Mouse (Mus musculus) intestine, postnatal 0 days (tissue): ENCODE measurements around the gene Csnk1g2. TPM values are rescaled to one million over a fixed set of nuclear protein-coding genes. Genes with fewer than 3 reads are reported as not detected.

ENCODE experiments used
- ATAC-seq: fragments of 200-750 bp; cut with Nextera tagmentation; 2 replicates; pipeline ENCODE4 v1.8.0; 2017; ENCODE audit warnings: mild to moderate bottlenecking, moderate TSS enrichment, moderate library complexity
- H3K27ac ChIP-seq: fragments of 300-500 bp; sonication (generic); 2 replicates; pipeline ENCODE4 v1.5.1; 2014; ENCODE audit warnings: mild to moderate bottlenecking, low read depth, low read length, moderate library complexity
- H3K27me3 ChIP-seq: fragments of 300-500 bp; sonication (generic); replicated peaks from 2 replicates; pipeline ENCODE4 v1.6.1; 2014; ENCODE audit warnings: low read length, mixed read lengths; ENCODE audit not compliant: control insufficient read depth, insufficient read depth
- H3K36me3 ChIP-seq: fragments of 300-500 bp; sonication (generic); 2 replicates; pipeline ENCODE4 v1.6.1; 2014; ENCODE audit warnings: mild to moderate bottlenecking, moderate library complexity; ENCODE audit not compliant: control insufficient read depth, insufficient read depth
- H3K4me1 ChIP-seq: fragments of 300-500 bp; sonication (generic); replicated peaks from 2 replicates; pipeline ENCODE4 v1.6.1; 2014; ENCODE audit warnings: antibody characterized with exemption, low read length, mixed read lengths; ENCODE audit not compliant: control insufficient read depth, insufficient read depth
- H3K4me2 ChIP-seq: fragments of 300-500 bp; sonication (generic); replicated peaks from 2 replicates; pipeline ENCODE4 v1.6.1; 2014; ENCODE audit warnings: low read depth, mild to moderate bottlenecking, moderate library complexity
- H3K4me3 ChIP-seq: fragments of 300-500 bp; sonication (generic); 2 replicates; pipeline ENCODE4 v1.5.1; 2014; ENCODE audit warnings: low read depth, low read length
- H3K9ac ChIP-seq: fragments of 300-500 bp; sonication (generic); 2 replicates; pipeline ENCODE4 v1.6.1; 2014; ENCODE audit warnings: mild to moderate bottlenecking, low read depth, low read length
- H3K9me3 ChIP-seq: fragments of 300-500 bp; sonication (generic); 2 replicates; pipeline ENCODE4 v1.6.1; 2016; ENCODE audit warnings: mixed run types; ENCODE audit not compliant: control insufficient read depth
- CTCF ChIP-seq: sonication (generic); IDR thresholded peaks from 2 replicates; pipeline ENCODE4 v1.5.1; 2016; ENCODE audit warnings: low read depth, mild to moderate bottlenecking, control low read depth, antibody characterized with exemption, moderate library complexity
- WGBS: fragments of 180-500 bp; shearing (Covaris S2); extraction: QIAGEN DNeasy Blood & Tissue Kit; methylation state at CpG from one replicate; pipeline ENCODE4 v1.1.7; 2014; 5-methylcytosine and 5-hydroxymethylcytosine counted together
- polyA plus RNA-seq: library from polyadenylated mRNA; unstranded; fragments of >200 nt; fragmentation: Nextera tagmentation; extraction: Ambion mirVana; gene quantifications from 2 replicates; pipeline ENCODE4 v1.2.1, GENCODE M21; 2015

Gene Csnk1g2
- polyA plus RNA-seq, 1 experiment from 2014 or later: 97.5 TPM

- peaks cover 61% of the 10 kb centered on the region for H3K36me3 ChIP-seq
- H3K4me2 ChIP-seq: no peak overlapping the region
- ATAC-seq: no peak
- no peak overlapping the region for H3K4me3 ChIP-seq
- 78% methylated on average over 19 of the region's 19 CpGs for WGBS
- no peak overlapping the region for H3K27ac ChIP-seq
- H3K9ac ChIP-seq: no peak overlapping the region
- H3K4me1 ChIP-seq: peaks cover 4% of the 10 kb centered on the region; the same call in 1 of the 2 replicates
- TF ChIP-seq CTCF: no peak
- H3K9me3 ChIP-seq: no peaks in the 10 kb centered on the region
- no peaks in the 10 kb centered on the region for H3K27me3 ChIP-seq
Measured at GRCm38 (mm10) chr10:80666837-80667412, 44.3 kb downstream of the Csnk1g2 start.

GRCm38 (mm10) chr10:80668614-80669013 is 46.0 kb downstream of the Csnk1g2 start:
- WGBS: 61% methylated on average over 11 of the region's 11 CpGs

GRCm38 (mm10) chr10:80669018-80669417 is 46.4 kb downstream of the Csnk1g2 start:
- 0 out of 2 replicates have a peak, but pooled peaks have one; percentile 3 for ATAC-seq
- 79% methylated on average over 12 of the region's 12 CpGs for WGBS

More at GRCm38 (mm10) chr10:80668614-80669013, 46.0 kb downstream of the Csnk1g2 start:
- Histone ChIP-seq H3K27me3 (no peaks in the 10 kb centered on the region), H3K36me3 (peaks cover 69% of the 10 kb centered on the region), H3K4me1 (peaks cover 5% of the 10 kb centered on the region), H3K27ac (no peak overlapping the region), H3K4me2 (no peak overlapping the region), H3K9me3 (no peaks in the 10 kb centered on the region), H3K9ac (no peak overlapping the region), H3K4me3 (no peak overlapping the region)
- TF ChIP-seq CTCF: no peak
- ATAC-seq: peak; percentile 18; the same call in 1 of the 2 replicates

GRCm38 (mm10) chr10:80669737-80670485 is 47.3 kb downstream of the Csnk1g2 start:
- Histone ChIP-seq H3K27me3 (no peaks in the 10 kb centered on the region), H3K4me3 (no peak overlapping the region), H3K36me3 (peaks cover 69% of the 10 kb centered on the region), H3K9ac (no peak overlapping the region), H3K9me3 (no peaks in the 10 kb centered on the region), H3K27ac (peak overlapping the region; percentile 15), H3K4me2 (no peak overlapping the region), H3K4me1 (peaks cover 15% of the 10 kb centered on the region)
- ATAC-seq: no peak
- TF ChIP-seq CTCF: no peak
- 92% methylated on average over 7 of the region's 7 CpGs for WGBS

More at GRCm38 (mm10) chr10:80669018-80669417, 46.4 kb downstream of the Csnk1g2 start:
- no peak overlapping the region for H3K4me2 ChIP-seq
- no peak overlapping the region for H3K9ac ChIP-seq
- no peaks in the 10 kb centered on the region for H3K9me3 ChIP-seq
- peaks cover 69% of the 10 kb centered on the region for H3K36me3 ChIP-seq
- no peak for TF ChIP-seq CTCF
- H3K27me3 ChIP-seq: no peaks in the 10 kb centered on the region
- H3K4me3 ChIP-seq: no peak overlapping the region
- peaks cover 9% of the 10 kb centered on the region for H3K4me1 ChIP-seq
- H3K27ac ChIP-seq: no peak overlapping the region

GRCm38 (mm10) chr10:80670531-80670930 is 47.9 kb downstream of the Csnk1g2 start:
- Histone ChIP-seq H3K27ac (no peak overlapping the region), H3K36me3 (peaks cover 69% of the 10 kb centered on the region), H3K4me1 (peaks cover 15% of the 10 kb centered on the region), H3K9me3 (no peaks in the 10 kb centered on the region), H3K27me3 (no peaks in the 10 kb centered on the region), H3K9ac (no peak overlapping the region), H3K4me3 (no peak overlapping the region), H3K4me2 (no peak overlapping the region)
- WGBS: 93% methylated on average over 2 of the region's 2 CpGs
- TF ChIP-seq CTCF: no peak
- ATAC-seq: no peak

- H3K27ac ChIP-seq: no peak overlapping the region
- no peaks in the 10 kb centered on the region for H3K9me3 ChIP-seq
- H3K4me2 ChIP-seq: no peak overlapping the region
- no peak overlapping the region for H3K4me3 ChIP-seq
- WGBS: 95% methylated on average over 4 of the region's 4 CpGs
- no peak for TF ChIP-seq CTCF
- H3K36me3 ChIP-seq: peaks cover 65% of the 10 kb centered on the region
- H3K4me1 ChIP-seq: peaks cover 15% of the 10 kb centered on the region
- no peak for ATAC-seq
- H3K27me3 ChIP-seq: no peaks in the 10 kb centered on the region
- no peak overlapping the region for H3K9ac ChIP-seq
Measured at GRCm38 (mm10) chr10:80671251-80671650, 48.6 kb downstream of the Csnk1g2 start.
